Mouse (Mus musculus) thymus, adult 2 months (tissue): ENCODE measurements at regions not wholly inside any gene's neighbourhood (a gene's known extent, or its start where the extent isn't known, plus 50 kb on each side); places are given as distances from the start of the nearest gene placed in this dataset.

Source experiments
- DNase-seq: peaks from one replicate; pipeline ENCODE4 v3.0.0; 2021
- H3K27ac ChIP-seq: fragments of 200-500 bp; 2 replicates; pipeline ENCODE4 v1.5.1; 2012; ENCODE audit warnings: low read length, control low read depth; ENCODE audit not compliant: control insufficient read depth, insufficient read depth
- H3K27me3 ChIP-seq: fragments of 200-500 bp; 2 replicates; pipeline ENCODE4 v1.6.1; 2012; ENCODE audit warnings: mild to moderate bottlenecking, low read length, moderate library complexity, mixed read lengths; ENCODE audit not compliant: control insufficient read depth, insufficient read depth
- H3K36me3 ChIP-seq: fragments of 200-500 bp; 2 replicates; pipeline ENCODE4 v1.6.1; 2012; ENCODE audit warnings: mild to moderate bottlenecking, low read length, moderate library complexity; ENCODE audit not compliant: control insufficient read depth, insufficient read depth
- H3K4me1 ChIP-seq: fragments of 200-500 bp; replicated peaks from 2 replicates; pipeline ENCODE4 v1.6.1; 2012; ENCODE audit warnings: low read length; ENCODE audit not compliant: control insufficient read depth, insufficient read depth
- H3K4me3 ChIP-seq: fragments of 200-500 bp; 2 replicates; pipeline ENCODE4 v1.5.1; 2012; ENCODE audit warnings: mild to moderate bottlenecking, low read length, control low read depth, moderate library complexity; ENCODE audit not compliant: control insufficient read depth, insufficient read depth
- CTCF ChIP-seq: fragments of 200-500 bp; IDR thresholded peaks from 2 replicates; pipeline ENCODE4 v1.5.1; 2012; ENCODE audit warnings: mild to moderate bottlenecking, control low read depth, low read length, moderate library complexity, borderline replicate concordance; ENCODE audit not compliant: control insufficient read depth, poor library complexity, insufficient read depth; ENCODE audit errors: extremely low read depth
- POLR2A ChIP-seq: fragments of 200-500 bp; IDR thresholded peaks from 2 replicates; pipeline ENCODE4 v1.6.1; 2012; ENCODE audit warnings: mild to moderate bottlenecking, low read length, control low read depth, moderate library complexity; ENCODE audit not compliant: control insufficient read depth, poor library complexity, insufficient read depth; ENCODE audit errors: extremely low read depth
- WGBS: fragments of 180-500 bp; shearing (Covaris S2); methylation state at CpG from one replicate; pipeline ENCODE4 v1.1.7; 2018; 5-methylcytosine and 5-hydroxymethylcytosine counted together

- TF ChIP-seq POLR2A (no peak), CTCF (no peak)
- H3K36me3 ChIP-seq: no peaks in the 10 kb centered on the region
- DNase-seq: no peak
- no peak overlapping the region for H3K4me3 ChIP-seq
- no peaks in the 10 kb centered on the region for H3K27me3 ChIP-seq
- no peak overlapping the region for H3K27ac ChIP-seq
- H3K4me1 ChIP-seq: no peaks in the 10 kb centered on the region
- WGBS: 97% methylated on average over 1 of the region's 1 CpGs
Observed at GRCm38 (mm10) chr2:137591551-137591950, 475.1 kb upstream of the Jag1 start.

- Histone ChIP-seq H3K27me3 (no peaks in the 10 kb centered on the region), H3K36me3 (no peaks in the 10 kb centered on the region), H3K4me3 (no peak overlapping the region), H3K27ac (no peak overlapping the region), H3K4me1 (no peaks in the 10 kb centered on the region)
- 64% methylated on average over 2 of the region's 2 CpGs for WGBS
- DNase-seq: no peak
- no peak for TF ChIP-seq POLR2A
- TF ChIP-seq CTCF: no peak
Observed at GRCm38 (mm10) chr2:137581491-137581890, 465.0 kb upstream of the Jag1 start.

GRCm38 (mm10) chr2:137575750-137576149 is 459.3 kb upstream of the Jag1 start:
- 81% methylated on average over 3 of the region's 3 CpGs for WGBS
- Histone ChIP-seq H3K4me3 (no peak overlapping the region), H3K4me1 (no peaks in the 10 kb centered on the region), H3K27me3 (no peaks in the 10 kb centered on the region), H3K36me3 (no peaks in the 10 kb centered on the region), H3K27ac (no peak overlapping the region)
- TF ChIP-seq POLR2A (no peak), CTCF (no peak)
- no peak for DNase-seq

GRCm38 (mm10) chr2:137574845-137575449 is 458.5 kb upstream of the Jag1 start:
- no peak for TF ChIP-seq CTCF
- TF ChIP-seq POLR2A: no peak
- Histone ChIP-seq H3K27me3 (no peaks in the 10 kb centered on the region), H3K4me1 (no peaks in the 10 kb centered on the region), H3K36me3 (no peaks in the 10 kb centered on the region), H3K27ac (no peak overlapping the region), H3K4me3 (no peak overlapping the region)
- 76% methylated on average over 4 of the region's 4 CpGs for WGBS
- no peak for DNase-seq

- H3K4me1 ChIP-seq: no peaks in the 10 kb centered on the region
- 85% methylated on average over 1 of the region's 1 CpGs for WGBS
- H3K27me3 ChIP-seq: no peaks in the 10 kb centered on the region
- H3K4me3 ChIP-seq: no peak overlapping the region
- H3K36me3 ChIP-seq: no peaks in the 10 kb centered on the region
- no peak for DNase-seq
- no peak for TF ChIP-seq POLR2A
- no peak for TF ChIP-seq CTCF
- no peak overlapping the region for H3K27ac ChIP-seq
Observed at GRCm38 (mm10) chr2:137571146-137571545, 454.7 kb upstream of the Jag1 start.

GRCm38 (mm10) chr2:137566619-137567018 is 450.2 kb upstream of the Jag1 start:
- H3K27ac ChIP-seq: no peak overlapping the region
- TF ChIP-seq POLR2A (no peak), CTCF (no peak)
- H3K4me3 ChIP-seq: no peak overlapping the region
- H3K27me3 ChIP-seq: no peaks in the 10 kb centered on the region
- DNase-seq: no peak
- H3K36me3 ChIP-seq: no peaks in the 10 kb centered on the region
- WGBS: 88% methylated on average over 3 of the region's 3 CpGs
- H3K4me1 ChIP-seq: no peaks in the 10 kb centered on the region
